Mouse (Mus musculus): Measurements from ENCODE around the gene Grk1. TPM values are rescaled to one million over a fixed set of nuclear protein-coding genes. Genes with fewer than 3 reads are reported as not detected.
A peak's percentile ranks its signal among the peaks of the same experiment; 100 is the strongest.

Gene Grk1
- polyA plus RNA-seq, 2 experiments = 0.06 TPM; not detected in 1

- H3K36me3 ChIP-seq (ENCODE audit: control insufficient read depth, insufficient read depth, low read length) = no peaks in the 10 kb centered on the region
- H3K4me3 ChIP-seq (replicated peaks; ENCODE audit: low read length) = no peak overlapping the region
- no peak overlapping the region for H3K27ac ChIP-seq (replicated peaks; ENCODE audit: low read depth, low read length)
- WGBS = 41% methylated on average over 4 of the region's 4 CpGs
- TF ChIP-seq POLR2A (IDR thresholded peaks at IDR 0.05; ENCODE audit: borderline replicate concordance, extremely low read depth, insufficient read depth, insufficient read length) = no peak
- DNase-seq (ENCODE audit: low spot score) = peak; percentile 53
- H3K4me1 ChIP-seq (ENCODE audit: control insufficient read depth, insufficient read depth, low read length) = no peaks in the 10 kb centered on the region
- H3K9me3 ChIP-seq (ENCODE audit: control insufficient read depth, low read length) = no peaks in the 10 kb centered on the region
- H3K9ac ChIP-seq (ENCODE audit: low read depth, low read length, severe bottlenecking) = no peak overlapping the region
- ATAC-seq (ENCODE audit: low FRiP score, low read depth) = no peak
- H3K27me3 ChIP-seq (ENCODE audit: control insufficient read depth, insufficient read depth, low read length) = no peaks in the 10 kb centered on the region
- H3K4me2 ChIP-seq (replicated peaks; ENCODE audit: low read depth, low read length, severe bottlenecking) = no peak overlapping the region
Observed at GRCm38 (mm10) chr8:13461843-13462242, 57.0 kb downstream of the Grk1 start.

GRCm38 (mm10) chr8:13462392-13462791, 57.5 kb downstream of the Grk1 start:
- Histone ChIP-seq H3K9ac (ENCODE audit: low read depth, low read length, severe bottlenecking) (no peak overlapping the region), H3K27ac (replicated peaks; ENCODE audit: low read depth, low read length) (no peak overlapping the region), H3K27me3 (ENCODE audit: control insufficient read depth, insufficient read depth, low read length) (no peaks in the 10 kb centered on the region), H3K9me3 (ENCODE audit: control insufficient read depth, low read length) (no peaks in the 10 kb centered on the region), H3K4me2 (replicated peaks; ENCODE audit: low read depth, low read length, severe bottlenecking) (no peak overlapping the region), H3K36me3 (ENCODE audit: control insufficient read depth, insufficient read depth, low read length) (no peaks in the 10 kb centered on the region), H3K4me1 (ENCODE audit: control insufficient read depth, insufficient read depth, low read length) (no peaks in the 10 kb centered on the region), H3K4me3 (replicated peaks; ENCODE audit: low read length) (no peak overlapping the region)
- TF ChIP-seq POLR2A (IDR thresholded peaks at IDR 0.05; ENCODE audit: borderline replicate concordance, extremely low read depth, insufficient read depth, insufficient read length) = no peak
- ATAC-seq (ENCODE audit: low FRiP score, low read depth) (no peak), DNase-seq (ENCODE audit: low spot score) (no peak)
- WGBS = 81% methylated on average over 10 of the region's 10 CpGs

GRCm38 (mm10) chr8:13465324-13465723, 60.4 kb downstream of the Grk1 start:
- no peak overlapping the region for H3K27ac ChIP-seq (replicated peaks; ENCODE audit: low read depth, low read length)
- H3K9ac ChIP-seq (ENCODE audit: low read depth, low read length, severe bottlenecking) = no peak overlapping the region
- no peaks in the 10 kb centered on the region for H3K4me1 ChIP-seq (ENCODE audit: control insufficient read depth, insufficient read depth, low read length)
- no peak for DNase-seq (ENCODE audit: low spot score)
- H3K4me2 ChIP-seq (replicated peaks; ENCODE audit: low read depth, low read length, severe bottlenecking) = no peak overlapping the region
- no peak for TF ChIP-seq POLR2A (IDR thresholded peaks at IDR 0.05; ENCODE audit: borderline replicate concordance, extremely low read depth, insufficient read depth, insufficient read length)
- WGBS = 43% methylated on average over 7 of the region's 7 CpGs
- no peak overlapping the region for H3K4me3 ChIP-seq (replicated peaks; ENCODE audit: low read length)
- no peak for ATAC-seq (ENCODE audit: low FRiP score, low read depth)
- H3K36me3 ChIP-seq (ENCODE audit: control insufficient read depth, insufficient read depth, low read length) = no peaks in the 10 kb centered on the region
- no peaks in the 10 kb centered on the region for H3K27me3 ChIP-seq (ENCODE audit: control insufficient read depth, insufficient read depth, low read length)
- H3K9me3 ChIP-seq (ENCODE audit: control insufficient read depth, low read length) = no peaks in the 10 kb centered on the region

- WGBS = 62% methylated on average over 5 of the region's 5 CpGs
- Histone ChIP-seq H3K9ac (ENCODE audit: low read depth, low read length, severe bottlenecking) (no peak overlapping the region), H3K4me1 (ENCODE audit: control insufficient read depth, insufficient read depth, low read length) (no peaks in the 10 kb centered on the region; the same call in 1 of the 2 replicates), H3K27ac (replicated peaks; ENCODE audit: low read depth, low read length) (no peak overlapping the region), H3K4me3 (replicated peaks; ENCODE audit: low read length) (no peak overlapping the region), H3K4me2 (replicated peaks; ENCODE audit: low read depth, low read length, severe bottlenecking) (no peak overlapping the region), H3K36me3 (ENCODE audit: control insufficient read depth, insufficient read depth, low read length) (no peaks in the 10 kb centered on the region), H3K27me3 (ENCODE audit: control insufficient read depth, insufficient read depth, low read length) (no peaks in the 10 kb centered on the region), H3K9me3 (ENCODE audit: control insufficient read depth, low read length) (no peaks in the 10 kb centered on the region)
- TF ChIP-seq POLR2A (IDR thresholded peaks at IDR 0.05; ENCODE audit: borderline replicate concordance, extremely low read depth, insufficient read depth, insufficient read length) = no peak
- ATAC-seq (ENCODE audit: low FRiP score, low read depth) (no peak), DNase-seq (ENCODE audit: low spot score) (no peak)
Observed at GRCm38 (mm10) chr8:13466989-13467388, 62.1 kb downstream of the Grk1 start.

GRCm38 (mm10) chr8:13468737-13469136, 63.9 kb downstream of the Grk1 start:
- Histone ChIP-seq H3K4me2 (replicated peaks; ENCODE audit: low read depth, low read length, severe bottlenecking) (no peak overlapping the region), H3K36me3 (ENCODE audit: control insufficient read depth, insufficient read depth, low read length) (no peaks in the 10 kb centered on the region), H3K27me3 (ENCODE audit: control insufficient read depth, insufficient read depth, low read length) (no peaks in the 10 kb centered on the region), H3K4me1 (ENCODE audit: control insufficient read depth, insufficient read depth, low read length) (peaks cover 8% of the 10 kb centered on the region), H3K27ac (replicated peaks; ENCODE audit: low read depth, low read length) (no peak overlapping the region), H3K9ac (ENCODE audit: low read depth, low read length, severe bottlenecking) (no peak overlapping the region), H3K9me3 (ENCODE audit: control insufficient read depth, low read length) (no peaks in the 10 kb centered on the region), H3K4me3 (replicated peaks; ENCODE audit: low read length) (no peak overlapping the region)
- ATAC-seq (ENCODE audit: low FRiP score, low read depth) = no peak
- DNase-seq (ENCODE audit: low spot score) = no peak
- TF ChIP-seq POLR2A (IDR thresholded peaks at IDR 0.05; ENCODE audit: borderline replicate concordance, extremely low read depth, insufficient read depth, insufficient read length) = no peak
- 85% methylated on average over 9 of the region's 9 CpGs for WGBS

- Histone ChIP-seq H3K9ac (ENCODE audit: low read depth, low read length, severe bottlenecking) (no peak overlapping the region), H3K4me2 (replicated peaks; ENCODE audit: low read depth, low read length, severe bottlenecking) (no peak overlapping the region), H3K9me3 (ENCODE audit: control insufficient read depth, low read length) (no peaks in the 10 kb centered on the region), H3K36me3 (ENCODE audit: control insufficient read depth, insufficient read depth, low read length) (no peaks in the 10 kb centered on the region), H3K27ac (replicated peaks; ENCODE audit: low read depth, low read length) (no peak overlapping the region), H3K27me3 (ENCODE audit: control insufficient read depth, insufficient read depth, low read length) (no peaks in the 10 kb centered on the region), H3K4me1 (ENCODE audit: control insufficient read depth, insufficient read depth, low read length) (peaks cover 8% of the 10 kb centered on the region), H3K4me3 (replicated peaks; ENCODE audit: low read length) (no peak overlapping the region)
- no peak for TF ChIP-seq POLR2A (IDR thresholded peaks at IDR 0.05; ENCODE audit: borderline replicate concordance, extremely low read depth, insufficient read depth, insufficient read length)
- DNase-seq (ENCODE audit: low spot score) = no peak
- ATAC-seq (ENCODE audit: low FRiP score, low read depth) = no peak
- 90% methylated on average over 11 of the region's 11 CpGs for WGBS
Observed at GRCm38 (mm10) chr8:13471484-13471883, 66.6 kb downstream of the Grk1 start.

Other genes starting within 250 kb of the Grk1 start
- 300 and 327 TPM in 2 replicates for gene Lamp1, start 245.9 kb upstream of the Grk1 start, polyA plus RNA-seq (2012; rRNA removed)
- 335 and 337 TPM in 2 replicates for gene Lamp1, start 245.9 kb upstream of the Grk1 start, polyA plus RNA-seq (2014; fragmentation: Nextera tagmentation; extraction: Ambion mirVana)
- 9.5 and 11.3 TPM in 2 replicates for gene Grtp1, start 204.5 kb upstream of the Grk1 start, polyA plus RNA-seq (2012; rRNA removed)
- gene Grtp1, start 204.5 kb upstream of the Grk1 start, polyA plus RNA-seq (2014; fragmentation: Nextera tagmentation; extraction: Ambion mirVana) = 15.7 and 16.0 TPM in 2 replicates
- 3.2 and 4.1 TPM in 2 replicates for gene Adprhl1, start 150.9 kb upstream of the Grk1 start, polyA plus RNA-seq (2012; rRNA removed)
- gene Adprhl1, start 150.9 kb upstream of the Grk1 start, polyA plus RNA-seq (2014; fragmentation: Nextera tagmentation; extraction: Ambion mirVana) = 4.3 and 5.0 TPM in 2 replicates
- 32.5 and 35.6 TPM in 2 replicates for gene Dcun1d2, start 117.0 kb upstream of the Grk1 start, polyA plus RNA-seq (2012; rRNA removed)
- gene Dcun1d2, start 117.0 kb upstream of the Grk1 start, polyA plus RNA-seq (2014; fragmentation: Nextera tagmentation; extraction: Ambion mirVana) = 30.5 and 32.6 TPM in 2 replicates
- gene Tmco3, start 116.9 kb upstream of the Grk1 start, polyA plus RNA-seq (2012; rRNA removed) = 39.4 and 43.6 TPM in 2 replicates
- gene Tmco3, start 116.9 kb upstream of the Grk1 start, polyA plus RNA-seq (2014; fragmentation: Nextera tagmentation; extraction: Ambion mirVana) = 47.0 and 50.6 TPM in 2 replicates
- gene Tfdp1, start 66.3 kb upstream of the Grk1 start, polyA plus RNA-seq (2012; rRNA removed) = 225 and 230 TPM in 2 replicates
- gene Tfdp1, start 66.3 kb upstream of the Grk1 start, polyA plus RNA-seq (2014; fragmentation: Nextera tagmentation; extraction: Ambion mirVana) = 162 TPM in 2 replicates
- not detected in 2 replicates for gene Atp4b, start 8.3 kb upstream of the Grk1 start, polyA plus RNA-seq (2012; rRNA removed)
- not detected in 2 replicates for gene Atp4b, start 8.3 kb upstream of the Grk1 start, polyA plus RNA-seq (2014; fragmentation: Nextera tagmentation; extraction: Ambion mirVana)
- gene Tmem255b, start 30.1 kb downstream of the Grk1 start, polyA plus RNA-seq (2012; rRNA removed) = 0.31 and 0.74 TPM in 2 replicates
- gene Tmem255b, start 30.1 kb downstream of the Grk1 start, polyA plus RNA-seq (2014; fragmentation: Nextera tagmentation; extraction: Ambion mirVana) = 0.70 and 0.86 TPM in 2 replicates
- gene Gas6, start 89.4 kb downstream of the Grk1 start, polyA plus RNA-seq (2012; rRNA removed) = 44.7 and 48.6 TPM in 2 replicates
- gene Gas6, start 89.4 kb downstream of the Grk1 start, polyA plus RNA-seq (2014; fragmentation: Nextera tagmentation; extraction: Ambion mirVana) = 31.1 and 32.7 TPM in 2 replicates
- gene 1700029H14Rik, start 157.4 kb downstream of the Grk1 start, polyA plus RNA-seq (2012; rRNA removed) = not detected in 2 replicates
- gene 1700029H14Rik, start 157.4 kb downstream of the Grk1 start, polyA plus RNA-seq (2014; fragmentation: Nextera tagmentation; extraction: Ambion mirVana) = not detected in 2 replicates